Mouse (Mus musculus) erythroblast, embryonic 14.5 days (primary cell): Measurements from ENCODE around the gene Gpx8.

Experiments used
- GATA1 ChIP-seq: IDR thresholded peaks from 2 replicates; pipeline ENCODE4 v1.6.1; 2012; ENCODE audit warnings: low read length, inconsistent platforms, mixed read lengths
- TAL1 ChIP-seq: IDR thresholded peaks from 3 replicates; pipeline ENCODE4 v1.6.1; 2012; ENCODE audit warnings: low read length, inconsistent platforms, mixed read lengths

GRCm38 (mm10) chr13:113090489-113090888 lies 44.3 kb upstream of the Gpx8 start:
- no peak for TF ChIP-seq GATA1
- no peak for TF ChIP-seq TAL1
